Mouse (Mus musculus) ovary, adult 18-20 months (tissue): ENCODE data around the gene Pklr.

Experiments used
- DNase-seq: peaks from one replicate; pipeline ENCODE4 v3.0.0; 2022; ENCODE audit warnings: low spot score, mixed read lengths

Pklr gene

GRCm38 (mm10) chr3:89193853-89194252 is 57.9 kb downstream of the Pklr start:
- DNase-seq = no peak
